Mouse (Mus musculus): Measurements from ENCODE around the gene Smyd2. TPM values are rescaled to one million over a fixed set of nuclear protein-coding genes. Genes with fewer than 3 reads are reported as not detected.

Smyd2 gene
- polyA plus RNA-seq, 1 experiment from 2014 or later = 83.1 TPM

DNA sequence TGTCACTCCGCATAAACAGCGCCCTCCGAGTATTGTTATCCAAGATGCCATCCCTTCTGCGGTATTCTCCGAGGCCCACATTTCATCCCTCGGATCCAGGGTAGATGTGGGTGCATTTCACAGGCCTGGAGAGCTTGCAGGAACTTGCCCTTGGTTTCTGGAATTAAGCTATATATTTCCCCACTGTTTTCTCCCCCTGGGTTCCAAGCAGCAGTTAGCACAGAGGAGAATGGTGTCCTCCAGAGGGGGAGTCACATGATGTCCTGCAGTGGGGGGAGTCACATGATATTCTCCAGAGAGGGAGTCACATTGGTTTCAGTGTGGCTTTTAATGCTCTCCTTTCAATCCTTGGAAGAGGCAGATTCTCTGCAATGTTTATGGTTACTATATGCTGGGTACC is 63.8 kb downstream of the Smyd2 start:
- Histone ChIP-seq H3K27me3 (no peaks in the 10 kb centered on the region), H3K4me3 (no peak overlapping the region), H3K9ac (no peak overlapping the region), H3K36me3 (peaks cover 27% of the 10 kb centered on the region), H3K9me3 (no peaks in the 10 kb centered on the region), H3K4me1 (peaks cover 18% of the 10 kb centered on the region), H3K4me2 (replicated peaks) (no peak overlapping the region), H3K27ac (no peak overlapping the region)
- 86% methylated on average over 6 of the region's 6 CpGs for WGBS
- ATAC-seq (ENCODE audit: insufficient number of reproducible peaks, insufficient read depth, low FRiP score, low TSS enrichment) = no peak

DNA sequence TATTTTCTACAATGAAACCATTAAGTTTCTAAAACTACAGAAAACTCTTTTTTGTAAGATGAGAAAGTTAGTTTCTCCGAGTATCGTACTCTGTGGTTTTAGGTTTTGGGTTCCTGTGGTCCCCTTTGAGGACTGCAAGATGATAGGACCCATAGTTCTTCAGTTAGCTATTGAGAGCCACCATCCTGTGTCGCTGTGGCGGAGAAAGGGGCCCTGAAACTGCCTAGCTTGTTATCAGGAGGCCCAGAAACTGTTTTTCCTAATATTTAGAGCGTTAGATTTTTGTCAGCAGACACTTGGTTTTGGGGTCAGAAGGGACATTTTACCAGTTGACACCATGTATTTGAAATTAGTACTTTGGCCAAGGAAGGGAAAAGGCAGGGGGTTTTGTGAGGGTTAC is 66.4 kb downstream of the Smyd2 start:
- no peak for ATAC-seq (ENCODE audit: insufficient number of reproducible peaks, insufficient read depth, low FRiP score, low TSS enrichment)
- Histone ChIP-seq H3K9me3 (no peaks in the 10 kb centered on the region), H3K27me3 (no peaks in the 10 kb centered on the region), H3K4me1 (peaks cover 10% of the 10 kb centered on the region), H3K4me3 (no peak overlapping the region), H3K4me2 (replicated peaks) (no peak overlapping the region), H3K9ac (no peak overlapping the region), H3K36me3 (peaks cover 27% of the 10 kb centered on the region), H3K27ac (no peak overlapping the region)
- 88% methylated on average over 5 of the region's 5 CpGs for WGBS

DNA sequence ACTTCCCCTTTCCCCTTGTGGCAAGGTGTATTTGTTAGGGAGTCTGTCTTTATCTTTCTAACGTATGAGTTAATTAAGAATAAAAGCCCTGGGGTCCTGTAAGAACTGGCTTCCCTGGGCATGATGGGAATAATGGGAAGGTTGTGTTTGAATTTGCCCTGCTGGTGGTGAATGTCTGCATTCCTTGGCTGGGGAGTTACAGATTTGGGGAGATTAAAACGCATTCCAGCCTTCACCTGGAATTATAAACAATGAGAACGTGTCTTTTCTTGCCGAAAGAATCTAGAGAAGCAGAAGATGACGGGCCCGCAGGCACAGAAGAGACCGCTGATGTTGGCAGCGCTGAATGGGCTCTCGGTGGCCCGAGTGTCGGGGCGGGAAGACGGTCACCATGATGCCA is 67.5 kb downstream of the Smyd2 start:
- Histone ChIP-seq H3K27ac (no peak overlapping the region), H3K27me3 (no peaks in the 10 kb centered on the region), H3K4me1 (0 out of 2 replicates have a peak, but pooled peaks cover 4% of the 10 kb centered on the region), H3K9me3 (no peaks in the 10 kb centered on the region), H3K4me3 (no peak overlapping the region), H3K36me3 (peaks cover 38% of the 10 kb centered on the region), H3K9ac (no peak overlapping the region), H3K4me2 (replicated peaks) (no peak overlapping the region)
- WGBS = 74% methylated on average over 13 of the region's 13 CpGs
- no peak for ATAC-seq (ENCODE audit: insufficient number of reproducible peaks, insufficient read depth, low FRiP score, low TSS enrichment)

DNA sequence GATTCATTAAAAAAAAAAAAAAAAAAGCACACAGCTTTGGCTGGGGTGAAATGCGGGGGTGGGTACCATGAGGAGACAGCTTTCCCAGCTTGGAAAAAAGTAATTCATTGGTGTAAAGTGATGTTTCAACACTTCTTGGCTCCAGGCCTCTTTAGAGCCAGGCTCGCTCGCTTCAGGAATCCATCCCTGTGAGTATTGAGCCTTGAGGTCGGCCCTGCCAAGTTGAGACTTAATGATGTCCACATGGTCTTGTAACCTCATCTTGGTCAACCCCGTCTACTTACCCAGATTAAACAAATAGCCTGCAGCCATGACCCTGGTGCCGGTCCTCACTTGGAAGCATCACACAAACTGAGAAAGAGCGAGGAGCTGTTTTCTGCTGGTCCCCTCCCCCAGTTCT is 69.7 kb downstream of the Smyd2 start:
- Histone ChIP-seq H3K4me2 (replicated peaks) (no peak overlapping the region), H3K4me1 (0 out of 2 replicates have a peak, but pooled peaks cover 4% of the 10 kb centered on the region), H3K36me3 (peaks cover 50% of the 10 kb centered on the region), H3K9ac (no peak overlapping the region), H3K27ac (no peak overlapping the region), H3K9me3 (no peaks in the 10 kb centered on the region), H3K4me3 (no peak overlapping the region), H3K27me3 (no peaks in the 10 kb centered on the region)
- 37% methylated on average over 7 of the region's 7 CpGs for WGBS
- ATAC-seq (ENCODE audit: insufficient number of reproducible peaks, insufficient read depth, low FRiP score, low TSS enrichment) = no peak

DNA sequence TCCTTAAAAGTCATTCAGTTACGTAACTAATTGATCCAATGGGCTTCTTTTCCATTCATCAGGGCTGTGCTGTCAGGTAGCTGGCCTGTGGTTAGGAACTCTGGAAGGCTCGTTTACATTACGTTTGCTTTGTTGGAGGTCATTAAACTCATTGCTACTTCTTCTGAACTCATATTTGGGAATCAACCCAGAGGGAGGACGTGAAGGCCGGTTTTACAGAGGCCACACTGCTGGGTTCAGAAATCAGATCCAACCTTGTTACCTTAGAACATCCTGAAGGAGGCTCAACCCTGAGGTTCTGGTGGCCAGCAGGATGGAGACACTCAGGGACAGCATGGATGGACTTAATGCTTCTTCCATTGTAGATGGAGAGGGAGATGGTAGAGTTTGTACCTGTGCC is 70.1 kb downstream of the Smyd2 start:
- H3K27me3 ChIP-seq = no peaks in the 10 kb centered on the region
- H3K36me3 ChIP-seq = peaks cover 51% of the 10 kb centered on the region
- H3K9me3 ChIP-seq = no peaks in the 10 kb centered on the region
- no peak overlapping the region for H3K4me3 ChIP-seq
- no peak overlapping the region for H3K27ac ChIP-seq
- no peak for ATAC-seq (ENCODE audit: insufficient number of reproducible peaks, insufficient read depth, low FRiP score, low TSS enrichment)
- no peak overlapping the region for H3K9ac ChIP-seq
- H3K4me1 ChIP-seq = 0 out of 2 replicates have a peak, but pooled peaks cover 4% of the 10 kb centered on the region
- H3K4me2 ChIP-seq (replicated peaks) = no peak overlapping the region
- WGBS = 68% methylated on average over 5 of the region's 5 CpGs

DNA sequence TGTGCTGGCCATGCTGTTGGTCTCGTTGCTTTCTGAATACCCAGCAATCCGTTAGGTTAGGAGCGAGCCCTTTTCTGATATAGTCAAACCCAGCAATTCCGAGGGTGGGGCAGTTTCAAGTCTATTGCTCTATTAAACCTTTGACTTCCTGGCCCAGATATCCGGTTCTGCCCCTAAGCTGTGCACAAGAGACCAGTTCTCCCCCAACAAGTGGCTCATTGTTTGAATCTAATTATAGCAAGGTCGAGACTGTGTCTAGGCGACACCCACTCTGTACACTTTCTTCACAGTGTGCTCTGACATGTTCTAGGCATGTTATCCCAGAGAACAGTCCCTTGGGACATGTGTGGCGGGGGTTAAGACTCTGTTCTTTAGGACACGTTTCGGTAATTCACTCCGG is 72.6 kb downstream of the Smyd2 start:
- Histone ChIP-seq H3K27me3 (no peaks in the 10 kb centered on the region), H3K4me2 (replicated peaks) (no peak overlapping the region), H3K9ac (no peak overlapping the region), H3K27ac (no peak overlapping the region), H3K9me3 (no peaks in the 10 kb centered on the region), H3K36me3 (peaks cover 53% of the 10 kb centered on the region), H3K4me3 (no peak overlapping the region), H3K4me1 (0 out of 2 replicates have a peak, but pooled peaks cover 4% of the 10 kb centered on the region)
- ATAC-seq (ENCODE audit: insufficient number of reproducible peaks, insufficient read depth, low FRiP score, low TSS enrichment) = no peak
- WGBS = 51% methylated on average over 11 of the region's 11 CpGs

DNA sequence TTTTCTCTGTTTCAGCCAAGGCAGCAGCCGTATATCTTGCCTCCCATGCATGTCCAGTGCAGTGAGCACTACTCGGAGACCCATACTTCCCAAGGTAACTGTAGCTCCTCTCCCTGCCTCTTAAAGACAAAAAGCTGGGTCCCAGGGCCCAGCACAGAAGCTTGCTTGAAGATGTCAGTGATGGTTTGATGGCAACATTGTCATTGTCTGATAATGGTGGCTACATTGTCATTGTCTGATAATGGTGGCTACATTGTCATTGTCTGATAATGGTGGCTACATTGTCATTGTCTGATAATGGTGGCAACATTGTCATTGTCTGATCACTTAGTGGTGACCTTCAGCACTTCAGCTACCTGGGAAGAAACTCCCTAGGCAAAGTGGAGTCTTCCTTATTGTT is 75.8 kb downstream of the Smyd2 start:
- H3K9ac ChIP-seq = no peak overlapping the region
- no peaks in the 10 kb centered on the region for H3K27me3 ChIP-seq
- ATAC-seq (ENCODE audit: insufficient number of reproducible peaks, insufficient read depth, low FRiP score, low TSS enrichment) = no peak
- H3K4me3 ChIP-seq = no peak overlapping the region
- H3K36me3 ChIP-seq = peaks cover 70% of the 10 kb centered on the region
- 86% methylated on average over 2 of the region's 2 CpGs for WGBS
- H3K9me3 ChIP-seq = no peaks in the 10 kb centered on the region
- no peak overlapping the region for H3K27ac ChIP-seq
- H3K4me2 ChIP-seq (replicated peaks) = no peak overlapping the region
- H3K4me1 ChIP-seq = no peaks in the 10 kb centered on the region

DNA sequence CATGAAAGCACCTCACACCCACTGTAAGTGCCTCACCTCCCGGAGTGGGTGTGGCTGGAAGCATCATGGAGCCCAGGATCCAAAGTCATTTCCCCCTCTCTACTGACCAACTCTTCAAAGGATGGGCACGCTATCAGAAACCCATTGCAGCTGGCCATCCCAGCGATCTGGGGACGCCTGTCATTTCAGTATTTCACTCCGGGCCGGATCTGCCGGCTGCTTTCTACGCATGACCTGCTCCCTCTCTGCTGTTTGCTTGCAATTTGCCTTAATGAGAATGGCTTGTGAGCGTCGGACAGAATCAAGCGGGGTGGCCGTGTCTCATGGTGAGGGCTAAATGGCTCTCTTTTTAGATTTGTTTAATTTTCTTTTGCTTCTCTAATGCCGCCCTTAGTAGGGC is 88.0 kb downstream of the Smyd2 start:
- no peak for ATAC-seq (ENCODE audit: insufficient number of reproducible peaks, insufficient read depth, low FRiP score, low TSS enrichment)
- WGBS = 69% methylated on average over 13 of the region's 13 CpGs
- Histone ChIP-seq H3K27me3 (no peaks in the 10 kb centered on the region), H3K4me2 (replicated peaks) (no peak overlapping the region), H3K4me3 (no peak overlapping the region), H3K4me1 (peaks cover 12% of the 10 kb centered on the region), H3K9me3 (no peaks in the 10 kb centered on the region), H3K9ac (no peak overlapping the region), H3K27ac (no peak overlapping the region), H3K36me3 (peaks cover 15% of the 10 kb centered on the region; the same call in 1 of the 2 replicates)

DNA sequence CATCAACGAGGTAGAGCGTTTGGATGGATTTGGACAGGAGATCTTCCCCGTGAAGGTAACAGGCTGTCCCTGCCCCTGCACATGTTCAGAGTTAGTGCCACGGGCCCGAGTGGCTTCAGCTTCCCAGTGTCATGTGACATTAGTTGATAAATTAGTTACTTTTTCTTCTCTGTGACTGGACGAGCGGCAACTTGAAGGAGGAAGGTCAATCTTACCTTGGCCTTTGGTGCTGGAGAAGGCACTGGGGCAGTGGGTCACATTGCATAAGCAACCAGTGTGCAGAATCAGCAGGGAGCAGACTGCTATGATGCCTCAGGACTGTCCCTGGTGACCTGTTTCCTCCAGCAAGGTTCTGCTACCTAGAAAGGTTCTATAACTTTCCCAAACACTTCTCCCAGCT is 88.8 kb downstream of the Smyd2 start:
- no peak overlapping the region for H3K27ac ChIP-seq
- H3K4me1 ChIP-seq = peaks cover 12% of the 10 kb centered on the region
- H3K27me3 ChIP-seq = no peaks in the 10 kb centered on the region
- H3K4me3 ChIP-seq = no peak overlapping the region
- no peak overlapping the region for H3K9ac ChIP-seq
- H3K4me2 ChIP-seq (replicated peaks) = no peak overlapping the region
- H3K36me3 ChIP-seq = peaks cover 9% of the 10 kb centered on the region; the same call in 1 of the 2 replicates
- no peak for ATAC-seq (ENCODE audit: insufficient number of reproducible peaks, insufficient read depth, low FRiP score, low TSS enrichment)
- H3K9me3 ChIP-seq = no peaks in the 10 kb centered on the region
- WGBS = 68% methylated on average over 7 of the region's 7 CpGs

DNA sequence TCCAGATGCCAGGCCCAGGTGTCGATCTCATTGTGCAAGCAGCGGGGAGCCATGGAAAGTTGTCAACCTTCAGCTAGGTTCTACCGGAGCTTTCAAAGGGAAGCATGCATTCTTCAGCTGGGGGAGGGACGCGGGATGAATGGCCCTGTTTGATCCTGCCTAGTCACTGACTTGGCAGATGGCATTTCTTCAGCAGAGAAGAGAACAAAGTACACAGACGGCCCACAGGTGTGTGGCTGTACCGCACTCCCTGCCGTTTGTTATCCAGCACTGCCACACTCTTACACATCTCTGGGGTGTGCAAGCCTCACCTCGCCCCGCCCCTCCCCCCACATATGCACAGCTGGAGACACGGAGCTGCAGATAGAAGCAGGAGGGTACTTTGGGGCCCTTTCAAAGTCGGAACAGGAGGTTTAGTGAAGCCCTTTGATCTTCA is 91.3 kb downstream of the Smyd2 start:
- Histone ChIP-seq H3K36me3 (peaks cover 8% of the 10 kb centered on the region), H3K9ac (no peak overlapping the region), H3K27me3 (no peaks in the 10 kb centered on the region), H3K9me3 (no peaks in the 10 kb centered on the region), H3K4me3 (no peak overlapping the region), H3K4me2 (replicated peaks) (no peak overlapping the region), H3K4me1 (peaks cover 12% of the 10 kb centered on the region), H3K27ac (0 out of 2 replicates have a peak overlapping the region, but pooled peaks have one; percentile 32)
- ATAC-seq (ENCODE audit: insufficient number of reproducible peaks, insufficient read depth, low FRiP score, low TSS enrichment) = 0 out of 2 replicates have a peak, but pooled peaks have one; percentile 56
- 18% methylated on average over 12 of the region's 12 CpGs for WGBS

Other genes starting within 250 kb of the Smyd2 start
- gene Cenpf, start 234.3 kb downstream of the Smyd2 start, polyA plus RNA-seq (2016; fragmentation: Nextera tagmentation; extraction: Ambion mirVana) = 90.0 and 96.1 TPM in 2 replicates
- 9.0 and 11.2 TPM in 2 replicates for gene Ptpn14, start 194.1 kb downstream of the Smyd2 start, polyA plus RNA-seq (2016; fragmentation: Nextera tagmentation; extraction: Ambion mirVana)
- gene Prox1, start 248.4 kb upstream of the Smyd2 start, polyA plus RNA-seq (2016; fragmentation: Nextera tagmentation; extraction: Ambion mirVana) = 3.6 TPM in 2 replicates

Data from embryonic facial prominence, embryonic 12.5 days (tissue).